Comparison of ENCODE assay signal across 11 mouse cellular contexts in genomic region chr10:90880854-90881560, GRCm38 (mm10).
A peak's percentile ranks its signal among the peaks of the same experiment; 100 is the strongest.
DNase-seq lines count a peak whose midpoint lies in the region; TF ChIP-seq lines count a peak whose summit lies in the region.
"Had no signal": no experiment of that assay in that cellular context is flagged by ENCODE, and none has a peak within 500 bp of the region (broad histone marks: within the 10 kb centered on the region; RNA-seq: fewer than 3 reads in every experiment).

No protein-coding gene starts in this region.

- H3K4me1 ChIP-seq in heart, adult 2 months (ENCODE audit: control insufficient read depth, insufficient read depth, low read length), result no peaks in the 10 kb centered on the region

- no peaks in the 10 kb centered on the region for H3K79me2 ChIP-seq in heart, adult 2 months (replicated peaks; ENCODE audit: control insufficient read depth, insufficient read depth, low read length)

- 21% methylated on average over 8 of the region's 8 CpGs for WGBS in heart, adult 2 months

- no peak for TF ChIP-seq CTCF in heart, adult 2 months (IDR thresholded peaks at IDR 0.05)

- no peaks in the 10 kb centered on the region for H3K36me3 ChIP-seq in heart, adult 2 months (ENCODE audit: control insufficient read depth, insufficient read depth, low read length)

- no peak for TF ChIP-seq POLR2A in heart, adult 2 months (IDR thresholded peaks at IDR 0.05; ENCODE audit: insufficient read depth, low read depth, low read length)

- intact Hi-C loops in heart, postnatal 10 days (cut with DNase I), result no loop called here
- intact Hi-C loops in heart, adult 2 months (cut with DNase I), result no loop called here

- no peak overlapping the region for H3K4me3 ChIP-seq in heart, adult 2 months

- no peak overlapping the region for H3K9ac ChIP-seq in heart, adult 2 months (ENCODE audit: low read depth, low read length)

- no peak for TF ChIP-seq EP300 in heart, adult 2 months (IDR thresholded peaks at IDR 0.05; ENCODE audit: insufficient read depth, low read depth, low read length)

- no peak overlapping the region for H3K27ac ChIP-seq in heart, adult 2 months

- peak; percentile 28 to 37 for DNase-seq in heart, postnatal 10 days
- DNase-seq in heart, adult 2 months, result no peak
- peak; percentile 47 for DNase-seq in testis, postnatal 10 days (ENCODE audit: low spot score)
- no peak for DNase-seq in testis, postnatal 14 days (ENCODE audit: low spot score)
- peak; percentile 69 for DNase-seq in forelimb bud, embryonic 11.5 days (ENCODE audit: low read depth, low spot score)
- no peak for DNase-seq in left cerebral cortex, adult 9 months (ENCODE audit: low spot score in 2 of 2)
- no peak for DNase-seq in frontal cortex, adult 2 months (ENCODE audit: extremely low spot score in 1 of 2, low spot score in 1 of 2)
- no peak for DNase-seq in spleen, postnatal 14 days (ENCODE audit: low spot score in 2 of 2)
- DNase-seq: cerebellum, adult 11-12 months; left cerebral cortex, postnatal 4 days; right cerebral cortex, adult 18-20 months had no signal

- no peaks in the 10 kb centered on the region for H3K27me3 ChIP-seq in heart, adult 2 months (ENCODE audit: control insufficient read depth, insufficient read depth, low read length)

Comparison
In these comparisons a context has a peak if more than half of its experiments do, and no peak if none do; other contexts are left out.
1. DNase-seq: peak in heart, postnatal 10 days (2 of 2), testis, postnatal 10 days (single experiment) and forelimb bud, embryonic 11.5 days (single experiment); none in heart, adult 2 months (0 of 2), testis, postnatal 14 days (single experiment), left cerebral cortex, adult 9 months (0 of 2), frontal cortex, adult 2 months (0 of 2) and spleen, postnatal 14 days (0 of 2).